10 mouse cellular contexts compared by ENCODE assay signal in genomic region chr1:133078338-133078727, GRCm38 (mm10). TPM values are rescaled to one million over a fixed set of nuclear protein-coding genes. Genes with fewer than 3 reads are reported as not detected.
A peak's percentile ranks its signal among the peaks of the same experiment; 100 is the strongest.
DNase-seq lines count a peak whose midpoint lies in the region; ATAC-seq and TF ChIP-seq lines count a peak whose summit lies in the region.
"Had no signal": no experiment of that assay in that cellular context is flagged by ENCODE, and none has a peak within 500 bp of the region (broad histone marks: within the 10 kb centered on the region; RNA-seq: fewer than 3 reads in every experiment).

No protein-coding gene starts in this region.

- no peak for TF ChIP-seq CTCF in intestine, postnatal 0 days (IDR thresholded peaks at IDR 0.05; ENCODE audit: low read depth)

- H3K9me3 ChIP-seq in intestine, embryonic 14.5 days (ENCODE audit: control insufficient read depth, low read length), result no peaks in the 10 kb centered on the region
- no peaks in the 10 kb centered on the region for H3K9me3 ChIP-seq in intestine, postnatal 0 days (ENCODE audit: control insufficient read depth)
- no peaks in the 10 kb centered on the region for H3K9me3 ChIP-seq in hindbrain, embryonic 12.5 days (replicated peaks)
- H3K9me3 ChIP-seq in stomach, embryonic 15.5 days, result no peaks in the 10 kb centered on the region

- no peak for DNase-seq in intestine, embryonic 14.5 days (ENCODE audit: low spot score)
- DNase-seq in retina, postnatal 1 day, result peak; percentile 45
- no peak for DNase-seq in retina, embryonic 14.5 days (ENCODE audit: low spot score)
- DNase-seq in urinary bladder, postnatal 10 days (ENCODE audit: low spot score), result no peak
- no peak for DNase-seq in adrenal gland, adult 2 months
- DNase-seq: cerebellum, adult 2 months had no signal

- H3K36me3 ChIP-seq in intestine, embryonic 14.5 days (ENCODE audit: control insufficient read depth, insufficient read depth, low read length), result peaks cover 26% of the 10 kb centered on the region
- H3K36me3 ChIP-seq in intestine, postnatal 0 days (ENCODE audit: control insufficient read depth, insufficient read depth), result peaks cover 29% of the 10 kb centered on the region
- H3K36me3 ChIP-seq in hindbrain, embryonic 12.5 days, result peaks cover 53% of the 10 kb centered on the region
- H3K36me3 ChIP-seq in stomach, embryonic 15.5 days, result peaks cover 13% of the 10 kb centered on the region; the same call in 1 of the 2 replicates

- peak overlapping the region; percentile 79 for H3K27ac ChIP-seq in intestine, embryonic 14.5 days (ENCODE audit: low read depth)
- H3K27ac ChIP-seq in intestine, postnatal 0 days (ENCODE audit: low read depth, low read length), result no peak overlapping the region
- peak overlapping the region; percentile 45 for H3K27ac ChIP-seq in hindbrain, embryonic 12.5 days
- H3K27ac ChIP-seq in stomach, embryonic 15.5 days, result peak overlapping the region; percentile 86
- H3K27ac ChIP-seq: macrophage had no signal

- no peak overlapping the region for H3K9ac ChIP-seq in intestine, embryonic 14.5 days (ENCODE audit: low read length)
- no peak overlapping the region for H3K9ac ChIP-seq in intestine, postnatal 0 days (ENCODE audit: low read depth, low read length)
- H3K9ac ChIP-seq in hindbrain, embryonic 12.5 days, result no peak overlapping the region
- no peak overlapping the region for H3K9ac ChIP-seq in stomach, embryonic 15.5 days

- no peak for ATAC-seq in intestine, embryonic 14.5 days (replicated peaks; ENCODE audit: low FRiP score, low TSS enrichment, low read depth)
- ATAC-seq in intestine, postnatal 0 days, result no peak
- no peak for ATAC-seq in hindbrain, embryonic 12.5 days (ENCODE audit: low FRiP score)
- no peak for ATAC-seq in stomach, embryonic 15.5 days (ENCODE audit: insufficient read depth, low FRiP score, low read depth)

- no peaks in the 10 kb centered on the region for H3K27me3 ChIP-seq in intestine, embryonic 14.5 days (replicated peaks; ENCODE audit: control insufficient read depth, insufficient read depth, low read length)
- no peaks in the 10 kb centered on the region for H3K27me3 ChIP-seq in intestine, postnatal 0 days (replicated peaks; ENCODE audit: control insufficient read depth, insufficient read depth, low read length)
- H3K27me3 ChIP-seq in hindbrain, embryonic 12.5 days, result no peaks in the 10 kb centered on the region
- no peaks in the 10 kb centered on the region for H3K27me3 ChIP-seq in stomach, embryonic 15.5 days (replicated peaks)

- H3K4me2 ChIP-seq in intestine, embryonic 14.5 days (ENCODE audit: low read length), result no peak overlapping the region
- no peak overlapping the region for H3K4me2 ChIP-seq in intestine, postnatal 0 days (replicated peaks; ENCODE audit: low read depth)
- no peak overlapping the region for H3K4me2 ChIP-seq in hindbrain, embryonic 12.5 days (replicated peaks)
- no peak overlapping the region for H3K4me2 ChIP-seq in stomach, embryonic 15.5 days

- WGBS in intestine, embryonic 14.5 days, result 50% methylated on average over 1 of the region's 1 CpGs
- WGBS in intestine, postnatal 0 days, result 90% methylated on average over 1 of the region's 1 CpGs
- 53% methylated on average over 1 of the region's 1 CpGs for WGBS in hindbrain, embryonic 12.5 days
- WGBS in stomach, embryonic 15.5 days, result 64% methylated on average over 1 of the region's 1 CpGs

- H3K4me1 ChIP-seq in intestine, embryonic 14.5 days (replicated peaks; ENCODE audit: control insufficient read depth, insufficient read depth, low read length), result peaks cover 21% of the 10 kb centered on the region
- peaks cover 10% of the 10 kb centered on the region for H3K4me1 ChIP-seq in intestine, postnatal 0 days (replicated peaks; ENCODE audit: control insufficient read depth, insufficient read depth, low read length)
- peaks cover 45% of the 10 kb centered on the region for H3K4me1 ChIP-seq in hindbrain, embryonic 12.5 days
- peaks cover 20% of the 10 kb centered on the region for H3K4me1 ChIP-seq in stomach, embryonic 15.5 days

- H3K4me3 ChIP-seq in intestine, embryonic 14.5 days (ENCODE audit: low read depth, low read length), result no peak overlapping the region
- H3K4me3 ChIP-seq in intestine, postnatal 0 days (ENCODE audit: low read depth, low read length), result no peak overlapping the region
- H3K4me3 ChIP-seq in hindbrain, embryonic 12.5 days, result no peak overlapping the region
- no peak overlapping the region for H3K4me3 ChIP-seq in stomach, embryonic 15.5 days (replicated peaks)

RNA-seq across cellular contexts. Expression of gene Pik3c2b, which starts 32.9 kb away (rescaled TPM):
- polyA plus RNA-seq in intestine, embryonic 14.5 days (2014; fragmentation: Nextera tagmentation; extraction: Ambion mirVana), result 9.8 and 11.4 TPM in 2 replicates
- polyA plus RNA-seq in intestine, postnatal 0 days (2015; fragmentation: Nextera tagmentation; extraction: Ambion mirVana), result 3.1 TPM in 2 replicates
- 17.0 and 19.8 TPM in 2 replicates for polyA plus RNA-seq in hindbrain, embryonic 12.5 days (2016; fragmentation: Nextera tagmentation; extraction: Ambion mirVana)
- 8.3 and 10.7 TPM in 2 replicates for polyA plus RNA-seq in stomach, embryonic 15.5 days (2015; fragmentation: Nextera tagmentation; extraction: Ambion mirVana)
- total RNA-seq in adrenal gland, adult 2 months (2021), result 1 to 10 TPM; 4.6 to 6.5 TPM
- polyA plus RNA-seq in adrenal gland, adult 2 months (2012; rRNA removed), result 6.5 and 7.2 TPM in 2 replicates

RNA-seq across cellular contexts. Expression of gene Mdm4, which starts 48.0 kb away (rescaled TPM):
- 49.7 TPM in 2 replicates for polyA plus RNA-seq in intestine, embryonic 14.5 days (2014; fragmentation: Nextera tagmentation; extraction: Ambion mirVana)
- polyA plus RNA-seq in intestine, postnatal 0 days (2015; fragmentation: Nextera tagmentation; extraction: Ambion mirVana), result 10.0 and 13.1 TPM in 2 replicates
- 47.6 and 49.1 TPM in 2 replicates for polyA plus RNA-seq in hindbrain, embryonic 12.5 days (2016; fragmentation: Nextera tagmentation; extraction: Ambion mirVana)
- polyA plus RNA-seq in stomach, embryonic 15.5 days (2015; fragmentation: Nextera tagmentation; extraction: Ambion mirVana), result 33.3 and 34.9 TPM in 2 replicates
- total RNA-seq in adrenal gland, adult 2 months (2021), result 10 to 100 TPM; 44.1 to 70.4 TPM
- 15.0 and 15.3 TPM in 2 replicates for polyA plus RNA-seq in adrenal gland, adult 2 months (2012; rRNA removed)

RNA-seq across cellular contexts. Expression of gene Ppp1r15b, which starts 52.6 kb away (rescaled TPM):
- 50.6 and 54.4 TPM in 2 replicates for polyA plus RNA-seq in intestine, embryonic 14.5 days (2014; fragmentation: Nextera tagmentation; extraction: Ambion mirVana)
- 28.5 and 33.0 TPM in 2 replicates for polyA plus RNA-seq in intestine, postnatal 0 days (2015; fragmentation: Nextera tagmentation; extraction: Ambion mirVana)
- 49.1 and 53.4 TPM in 2 replicates for polyA plus RNA-seq in hindbrain, embryonic 12.5 days (2016; fragmentation: Nextera tagmentation; extraction: Ambion mirVana)
- 39.3 and 47.8 TPM in 2 replicates for polyA plus RNA-seq in stomach, embryonic 15.5 days (2015; fragmentation: Nextera tagmentation; extraction: Ambion mirVana)
- total RNA-seq in adrenal gland, adult 2 months (2021), result 10 to 100 TPM; 89.6 to 90.2 TPM
- 34.1 and 40.4 TPM in 2 replicates for polyA plus RNA-seq in adrenal gland, adult 2 months (2012; rRNA removed)
